ENCODE assay signal across 19 mouse cellular contexts in the genomic region with DNA sequence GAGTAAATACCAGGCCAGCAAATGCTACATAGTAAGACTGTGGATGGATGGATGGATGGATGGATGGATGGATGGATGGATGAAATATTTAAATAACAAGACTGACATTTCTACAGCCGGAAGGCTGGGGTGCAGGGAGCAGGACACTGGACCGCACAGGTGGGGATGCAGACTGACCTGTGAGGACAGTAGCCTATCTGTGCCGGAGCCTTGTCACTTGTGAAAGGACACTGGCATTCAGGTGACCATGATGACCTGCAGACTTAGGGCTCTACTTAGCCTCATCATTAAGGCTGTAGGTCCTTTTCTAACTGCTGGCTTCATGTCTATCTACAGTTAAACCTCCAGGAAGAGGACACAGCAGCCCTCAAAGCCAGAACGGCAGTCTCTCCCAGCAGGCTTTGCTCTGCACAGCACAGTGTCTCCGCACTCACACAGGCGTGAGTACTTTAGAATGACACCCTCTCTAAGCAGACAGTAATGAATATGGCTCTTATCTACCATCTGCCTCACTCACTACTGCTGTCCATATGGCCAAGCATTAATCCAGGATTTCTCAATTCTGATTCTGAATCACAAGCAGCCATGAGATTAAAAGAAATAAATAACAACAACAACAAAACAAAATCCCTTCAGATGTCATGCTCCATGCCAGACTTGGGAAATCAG. TPM values are rescaled to one million over a fixed set of nuclear protein-coding genes. Genes with fewer than 3 reads are reported as not detected.
DNase-seq lines count a peak whose midpoint lies in the region; ATAC-seq and TF ChIP-seq lines count a peak whose summit lies in the region.
"Had no signal": no experiment of that assay in that cellular context is flagged by ENCODE, and none has a peak within 500 bp of the region (broad histone marks: within the 10 kb centered on the region; RNA-seq: fewer than 3 reads in every experiment).

No protein-coding gene starts in this region.

- peak overlapping the region; percentile 89 for H3K4me3 ChIP-seq in megakaryocyte, embryonic 14.5 days (replicated peaks)
- no peak overlapping the region for H3K4me3 ChIP-seq in hindbrain, embryonic 16.5 days (ENCODE audit: low read length)
- H3K4me3 ChIP-seq: embryonic facial prominence, embryonic 10.5 days; heart, embryonic 12.5 days; myocyte had no signal

- peaks cover 87% of the 10 kb centered on the region for H3K4me1 ChIP-seq in megakaryocyte, embryonic 14.5 days
- 0 out of 2 replicates have a peak, but pooled peaks cover 2% of the 10 kb centered on the region for H3K4me1 ChIP-seq in hindbrain, embryonic 16.5 days (ENCODE audit: control insufficient read depth, insufficient read depth, low read depth, low read length)
- H3K4me1 ChIP-seq: embryonic facial prominence, embryonic 10.5 days had no signal

- no peaks in the 10 kb centered on the region for H3K9me3 ChIP-seq in megakaryocyte, embryonic 14.5 days
- H3K9me3 ChIP-seq in hindbrain, embryonic 16.5 days (ENCODE audit: control insufficient read depth, low read length): no peaks in the 10 kb centered on the region
- H3K9me3 ChIP-seq: embryonic facial prominence, embryonic 10.5 days; heart, embryonic 12.5 days had no signal

- ATAC-seq in megakaryocyte, adult 5-6 weeks (ENCODE audit: poor library complexity, severe bottlenecking): no peak
- peak; percentile 72 for ATAC-seq in hindbrain, embryonic 16.5 days
- ATAC-seq: intestine, postnatal 0 days had no signal

- TF ChIP-seq POLR2A in brain, embryonic 14.5 days (IDR thresholded peaks at IDR 0.05; ENCODE audit: borderline replicate concordance, extremely low read depth, insufficient read depth, insufficient read length, poor library complexity, severe bottlenecking): no peak

- H3K4me2 ChIP-seq in hindbrain, embryonic 16.5 days (ENCODE audit: low read length): no peak overlapping the region
- H3K4me2 ChIP-seq: heart, embryonic 12.5 days; lung, embryonic 14.5 days had no signal

- H3K36me3 ChIP-seq in megakaryocyte, embryonic 14.5 days (replicated peaks; ENCODE audit: low read length): peaks cover 54% of the 10 kb centered on the region
- H3K36me3 ChIP-seq in hindbrain, embryonic 16.5 days (ENCODE audit: control insufficient read depth, insufficient read depth, low read length): no peaks in the 10 kb centered on the region
- H3K36me3 ChIP-seq: embryonic facial prominence, embryonic 10.5 days had no signal

- H3K27ac ChIP-seq in hindbrain, embryonic 16.5 days (ENCODE audit: low read depth, low read length): no peak overlapping the region
- H3K27ac ChIP-seq: embryonic facial prominence, embryonic 10.5 days; stomach, postnatal 0 days had no signal

- DNase-seq in cerebellum, postnatal 10 days: peak; percentile 25 to 39
- no peak for DNase-seq in cerebellum, adult 8-10 months
- DNase-seq in brain, embryonic 14.5 days (ENCODE audit: low read depth): peak; percentile 61
- no peak for DNase-seq in kidney, postnatal 36 days
- no peak for DNase-seq in lung, adult 18-20 months
- DNase-seq: adrenal gland, adult 2 months; cerebellum, postnatal 36 days; heart, postnatal 36 days; left cerebral cortex, postnatal 4 days; lung, embryonic 14.5 days had no signal

- WGBS in hindbrain, embryonic 16.5 days: 71% methylated on average over 6 of the region's 6 CpGs

- no peak for TF ChIP-seq CTCF in brain, embryonic 14.5 days (IDR thresholded peaks at IDR 0.05; ENCODE audit: borderline replicate concordance, extremely low read depth, insufficient read depth, insufficient read length)

- no peaks in the 10 kb centered on the region for H3K27me3 ChIP-seq in megakaryocyte, embryonic 14.5 days (replicated peaks)
- no peaks in the 10 kb centered on the region for H3K27me3 ChIP-seq in hindbrain, embryonic 16.5 days (replicated peaks; ENCODE audit: control insufficient read depth, insufficient read depth, low read length)
- H3K27me3 ChIP-seq: CH12.LX; heart, embryonic 12.5 days had no signal

- H3K9ac ChIP-seq in hindbrain, embryonic 16.5 days (ENCODE audit: low read depth, low read length): no peak overlapping the region; the same call in 1 of the 2 replicates
- H3K9ac ChIP-seq: heart, embryonic 12.5 days; lung, embryonic 14.5 days had no signal

RNA-seq across cellular contexts. Expression of gene Stxbp5, which starts 21.9 kb away (rescaled TPM):
- 16.0 and 17.5 TPM in 2 replicates for polyA plus RNA-seq in megakaryocyte, embryonic 14.5 days (2012; ENCODE audit: insufficient read depth, low replicate concordance)
- 32.6 and 34.5 TPM in 2 replicates for total RNA-seq in megakaryocyte, adult 5-6 weeks (2015)
- total RNA-seq in megakaryocyte, adult 5-6 weeks (2017): 20.7 and 26.8 TPM in 2 replicates
- polyA plus RNA-seq in brain, embryonic 14.5 days (2012; rRNA removed): 12.4 and 21.0 TPM in 2 replicates
- 7.3 and 7.9 TPM in 2 replicates for polyA plus RNA-seq in hindbrain, embryonic 16.5 days (2015; fragmentation: Nextera tagmentation; extraction: Ambion mirVana)

Comparison
In these comparisons a context has a peak if more than half of its experiments do, and no peak if none do; other contexts are left out.
1. DNase-seq: peak in cerebellum, postnatal 10 days (2 of 2) and brain, embryonic 14.5 days (single experiment); none in cerebellum, adult 8-10 months (single experiment), kidney, postnatal 36 days (0 of 2) and lung, adult 18-20 months (0 of 2).